Mouse (Mus musculus) midbrain, postnatal 0 days (tissue): ENCODE results near the gene Eln. TPM values are rescaled to one million over a fixed set of nuclear protein-coding genes. Genes with fewer than 3 reads are reported as not detected.

Source experiments
- ATAC-seq: fragments of 200-750 bp; cut with Nextera tagmentation; 2 replicates; pipeline ENCODE4 v1.8.0; 2017; ENCODE audit warnings: moderate number of reproducible peaks, mild to moderate bottlenecking, moderate TSS enrichment, moderate library complexity; ENCODE audit not compliant: low FRiP score
- DNase-seq: peaks from one replicate; pipeline ENCODE4 v3.0.0-alpha.2; 2015; ENCODE audit warnings: low spot score
- H3K27ac ChIP-seq: fragments of 300-500 bp; sonication (generic); 2 replicates; pipeline ENCODE4 v1.5.1; 2014; ENCODE audit warnings: low read depth, mild to moderate bottlenecking, low read length, mixed read lengths
- H3K27me3 ChIP-seq: fragments of 300-500 bp; sonication (generic); 2 replicates; pipeline ENCODE4 v1.6.1; 2014; ENCODE audit warnings: low read length, control low read depth, mixed read lengths; ENCODE audit not compliant: insufficient read depth
- H3K36me3 ChIP-seq: fragments of 300-500 bp; sonication (generic); 2 replicates; pipeline ENCODE4 v1.6.1; 2014; ENCODE audit warnings: low read length, control low read depth, mixed read lengths; ENCODE audit not compliant: insufficient read depth
- H3K4me1 ChIP-seq: fragments of 300-500 bp; sonication (generic); 2 replicates; pipeline ENCODE4 v1.6.1; 2014; ENCODE audit warnings: mild to moderate bottlenecking, control low read depth, antibody characterized with exemption, low read length, mixed read lengths; ENCODE audit not compliant: insufficient read depth
- H3K4me2 ChIP-seq: fragments of 300-500 bp; sonication (generic); 2 replicates; pipeline ENCODE4 v1.6.1; 2014; ENCODE audit warnings: low read depth, mild to moderate bottlenecking, low read length, mixed read lengths; ENCODE audit not compliant: poor library complexity, severe bottlenecking
- H3K4me3 ChIP-seq: fragments of 300-500 bp; sonication (generic); 2 replicates; pipeline ENCODE4 v1.5.1; 2014; ENCODE audit warnings: low read depth, mild to moderate bottlenecking, low read length, moderate library complexity
- H3K9ac ChIP-seq: fragments of 300-500 bp; sonication (generic); replicated peaks from 2 replicates; pipeline ENCODE4 v1.6.1; 2014; ENCODE audit warnings: mild to moderate bottlenecking, low read length, moderate library complexity, mixed read lengths; ENCODE audit not compliant: poor library complexity, severe bottlenecking
- H3K9me3 ChIP-seq: fragments of 300-500 bp; sonication (generic); 2 replicates; pipeline ENCODE4 v1.6.1; 2016; ENCODE audit warnings: low read length, control low read depth
- CTCF ChIP-seq: IDR thresholded peaks from 2 replicates; pipeline ENCODE4 v1.5.1; 2016; ENCODE audit warnings: antibody characterized with exemption, mild to moderate bottlenecking
- WGBS: fragments of 180-500 bp; shearing (Covaris S2); extraction: QIAGEN DNeasy Blood & Tissue Kit; methylation state at CpG from one replicate; pipeline ENCODE4 v1.1.7; 2014; 5-methylcytosine and 5-hydroxymethylcytosine counted together
- polyA plus RNA-seq: library from polyadenylated mRNA; unstranded; fragments of >200 nt; fragmentation: Nextera tagmentation; extraction: Ambion mirVana; gene quantifications from 2 replicates; pipeline ENCODE4 v1.2.1, GENCODE M21; 2015
- total RNA-seq: library from RNA; depleted of rRNA; stranded (reverse); fragments of >200 nt; gene quantifications from 2 replicates; pipeline ENCODE4 v1.2.3, GENCODE M21; 2014; rRNA removed

Gene Eln
- total and polyA plus RNA-seq, 2 experiments from 2014 or later = 27.7 to 35.0 TPM

DNA sequence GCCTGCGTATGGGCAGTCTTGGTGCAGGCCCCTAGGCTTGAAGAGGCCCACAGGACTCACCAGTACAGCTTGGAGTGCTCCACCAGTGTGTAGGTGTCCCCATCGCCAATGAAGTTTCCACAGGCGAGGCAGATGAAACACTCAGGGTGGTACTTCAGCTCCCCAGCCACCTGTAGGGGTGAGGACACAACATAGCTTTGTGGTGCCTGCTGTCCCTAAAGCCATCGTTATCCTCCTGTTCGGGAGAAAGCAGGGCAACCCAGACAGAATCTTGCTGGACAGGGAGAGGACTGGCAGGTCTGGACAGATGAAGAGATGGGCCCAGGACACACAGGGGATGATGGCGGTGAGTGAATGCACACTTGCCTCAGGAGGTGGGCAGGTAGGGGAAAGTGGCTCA, 74.5 kb downstream of the Eln start:
- H3K36me3 ChIP-seq = peaks cover 42% of the 10 kb centered on the region
- no peak overlapping the region for H3K27ac ChIP-seq
- 0 out of 2 replicates have a peak, but pooled peaks cover 4% of the 10 kb centered on the region for H3K4me1 ChIP-seq
- H3K9me3 ChIP-seq = no peaks in the 10 kb centered on the region
- no peak for ATAC-seq
- WGBS = 93% methylated on average over 6 of the region's 6 CpGs
- H3K4me3 ChIP-seq = no peak overlapping the region
- no peak overlapping the region for H3K4me2 ChIP-seq
- DNase-seq = no peak
- no peaks in the 10 kb centered on the region for H3K27me3 ChIP-seq
- TF ChIP-seq CTCF = no peak
- no peak overlapping the region for H3K9ac ChIP-seq

- Histone ChIP-seq H3K9ac (no peak overlapping the region), H3K9me3 (no peaks in the 10 kb centered on the region), H3K4me2 (no peak overlapping the region), H3K27ac (no peak overlapping the region), H3K36me3 (peaks cover 47% of the 10 kb centered on the region), H3K27me3 (no peaks in the 10 kb centered on the region), H3K4me1 (0 out of 2 replicates have a peak, but pooled peaks cover 4% of the 10 kb centered on the region), H3K4me3 (no peak overlapping the region)
- WGBS = 67% methylated on average over 1 of the region's 1 CpGs
- ATAC-seq (no peak), DNase-seq (no peak)
- no peak for TF ChIP-seq CTCF
Measured at GRCm38 (mm10) chr5:134672198-134672516, 75.0 kb downstream of the Eln start.

- H3K9me3 ChIP-seq = no peaks in the 10 kb centered on the region
- H3K4me2 ChIP-seq = no peak overlapping the region
- H3K27ac ChIP-seq = no peak overlapping the region
- ATAC-seq = no peak
- no peaks in the 10 kb centered on the region for H3K27me3 ChIP-seq
- H3K4me3 ChIP-seq = no peak overlapping the region
- peaks cover 50% of the 10 kb centered on the region for H3K36me3 ChIP-seq
- 44% methylated on average over 17 of the region's 17 CpGs for WGBS
- no peak overlapping the region for H3K9ac ChIP-seq
- peak; percentile 53 for DNase-seq
- no peak for TF ChIP-seq CTCF
- H3K4me1 ChIP-seq = 0 out of 2 replicates have a peak, but pooled peaks cover 4% of the 10 kb centered on the region
Measured at GRCm38 (mm10) chr5:134671335-134672197, 75.6 kb downstream of the Eln start.

- DNase-seq = no peak
- Histone ChIP-seq H3K9ac (no peak overlapping the region), H3K4me3 (no peak overlapping the region), H3K4me2 (no peak overlapping the region), H3K36me3 (peaks cover 72% of the 10 kb centered on the region), H3K9me3 (no peaks in the 10 kb centered on the region), H3K27ac (no peak overlapping the region), H3K4me1 (no peaks in the 10 kb centered on the region), H3K27me3 (no peaks in the 10 kb centered on the region)
- 82% methylated on average over 20 of the region's 20 CpGs for WGBS
- no peak for ATAC-seq
- TF ChIP-seq CTCF = peak; percentile 33; the same call in 1 of the 2 replicates
Measured at GRCm38 (mm10) chr5:134669001-134669708, 78.0 kb downstream of the Eln start.

DNA sequence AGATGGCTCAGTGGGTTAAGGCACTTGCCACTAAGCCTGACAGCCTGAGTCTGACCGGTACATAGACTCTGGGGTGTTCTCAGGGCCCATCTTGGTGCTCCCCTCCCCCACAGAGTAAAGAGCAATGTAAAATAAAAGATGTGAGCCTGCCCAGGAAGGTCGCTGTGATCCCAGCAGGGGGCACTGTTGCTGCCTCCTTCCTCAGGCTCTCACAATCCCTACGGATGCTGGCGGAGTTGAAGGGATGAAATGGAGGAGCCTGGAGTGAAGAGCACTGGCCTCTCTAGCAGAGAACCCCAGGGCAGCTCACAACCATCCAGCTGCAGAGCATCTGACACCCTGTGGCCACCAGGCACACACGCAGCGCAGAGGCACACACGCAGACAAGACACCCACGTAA, 78.6 kb downstream of the Eln start:
- ATAC-seq = no peak
- peak; percentile 68 for TF ChIP-seq CTCF
- Histone ChIP-seq H3K4me3 (no peak overlapping the region), H3K27me3 (no peaks in the 10 kb centered on the region), H3K27ac (no peak overlapping the region), H3K4me1 (no peaks in the 10 kb centered on the region), H3K36me3 (peaks cover 78% of the 10 kb centered on the region), H3K9ac (no peak overlapping the region), H3K4me2 (no peak overlapping the region), H3K9me3 (no peaks in the 10 kb centered on the region)
- 29% methylated on average over 8 of the region's 8 CpGs for WGBS
- DNase-seq = peak; percentile 52

DNA sequence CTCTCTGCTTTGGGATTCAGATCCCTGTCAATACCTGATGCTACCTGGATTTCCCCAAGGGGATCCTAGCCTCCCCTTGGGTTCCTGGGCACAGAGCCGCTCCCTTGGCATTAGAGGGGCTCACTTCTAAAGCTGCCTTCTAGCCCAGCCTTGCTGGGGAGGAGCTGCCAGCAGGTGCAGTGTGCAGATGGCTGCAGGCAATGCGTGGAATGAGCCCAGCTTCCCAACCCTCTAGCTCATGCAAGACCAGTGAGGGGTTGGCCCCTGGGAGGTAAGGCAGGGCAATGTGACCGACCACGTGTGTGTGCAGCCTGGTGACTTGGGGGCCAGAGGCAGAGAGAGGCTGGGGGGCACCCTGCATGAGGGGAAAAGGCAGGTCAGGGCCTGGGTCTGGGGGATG, 90.4 kb downstream of the Eln start:
- Histone ChIP-seq H3K9me3 (no peaks in the 10 kb centered on the region), H3K36me3 (peaks cover 45% of the 10 kb centered on the region), H3K27me3 (no peaks in the 10 kb centered on the region), H3K27ac (no peak overlapping the region), H3K4me1 (no peaks in the 10 kb centered on the region), H3K4me3 (no peak overlapping the region), H3K9ac (no peak overlapping the region), H3K4me2 (no peak overlapping the region)
- 70% methylated on average over 4 of the region's 4 CpGs for WGBS
- DNase-seq (no peak), ATAC-seq (peak; percentile 47)
- TF ChIP-seq CTCF = no peak

Other genes with a start within 250 kb of the Eln start
- gene Clip2, start 194.9 kb downstream of the Eln start, total RNA-seq = 148 and 153 TPM in 2 replicates
- 13.1 TPM in 2 replicates for gene Clip2, start 194.9 kb downstream of the Eln start, polyA plus RNA-seq
- gene Syna, start 187.2 kb downstream of the Eln start, total RNA-seq = not detected in 2 replicates
- gene Syna, start 187.2 kb downstream of the Eln start, polyA plus RNA-seq = 0.93 and 1.1 TPM in 2 replicates
- gene Rfc2, start 166.0 kb downstream of the Eln start, total RNA-seq = 58.1 and 87.6 TPM in 2 replicates
- gene Rfc2, start 166.0 kb downstream of the Eln start, polyA plus RNA-seq = 155 and 157 TPM in 2 replicates
- gene Lat2, start 132.3 kb downstream of the Eln start, total RNA-seq = 0.44 and 2.8 TPM in 2 replicates
- 1.6 and 2.2 TPM in 2 replicates for gene Lat2, start 132.3 kb downstream of the Eln start, polyA plus RNA-seq
- 424 and 435 TPM in 2 replicates for gene Eif4h, start 107.8 kb downstream of the Eln start, total RNA-seq
- 302 and 311 TPM in 2 replicates for gene Eif4h, start 107.8 kb downstream of the Eln start, polyA plus RNA-seq
- 72.9 and 76.5 TPM in 2 replicates for gene Limk1, start 58.7 kb downstream of the Eln start, total RNA-seq
- gene Limk1, start 58.7 kb downstream of the Eln start, polyA plus RNA-seq = 15.5 and 16.7 TPM in 2 replicates
- not detected in 2 replicates for gene Tmem270, start 159.4 kb upstream of the Eln start, total RNA-seq
- 0.19 TPM in 1 of 2 replicates, not detected in the other for gene Tmem270, start 159.4 kb upstream of the Eln start, polyA plus RNA-seq
- not detected in 2 replicates for gene Cldn13, start 168.2 kb upstream of the Eln start, total RNA-seq
- not detected in 2 replicates for gene Cldn13, start 168.2 kb upstream of the Eln start, polyA plus RNA-seq
- gene Mettl27, start 185.0 kb upstream of the Eln start, total RNA-seq = 4.7 and 5.0 TPM in 2 replicates
- 7.2 and 7.5 TPM in 2 replicates for gene Mettl27, start 185.0 kb upstream of the Eln start, polyA plus RNA-seq
- gene Cldn4, start 199.6 kb upstream of the Eln start, total RNA-seq = 0.77 TPM in 1 of 2 replicates, not detected in the other
- gene Cldn4, start 199.6 kb upstream of the Eln start, polyA plus RNA-seq = not detected in 2 replicates
- gene Cldn3, start 238.9 kb upstream of the Eln start, total RNA-seq = 2.2 and 3.1 TPM in 2 replicates
- 3.0 and 3.3 TPM in 2 replicates for gene Cldn3, start 238.9 kb upstream of the Eln start, polyA plus RNA-seq